In the genomic region with DNA sequence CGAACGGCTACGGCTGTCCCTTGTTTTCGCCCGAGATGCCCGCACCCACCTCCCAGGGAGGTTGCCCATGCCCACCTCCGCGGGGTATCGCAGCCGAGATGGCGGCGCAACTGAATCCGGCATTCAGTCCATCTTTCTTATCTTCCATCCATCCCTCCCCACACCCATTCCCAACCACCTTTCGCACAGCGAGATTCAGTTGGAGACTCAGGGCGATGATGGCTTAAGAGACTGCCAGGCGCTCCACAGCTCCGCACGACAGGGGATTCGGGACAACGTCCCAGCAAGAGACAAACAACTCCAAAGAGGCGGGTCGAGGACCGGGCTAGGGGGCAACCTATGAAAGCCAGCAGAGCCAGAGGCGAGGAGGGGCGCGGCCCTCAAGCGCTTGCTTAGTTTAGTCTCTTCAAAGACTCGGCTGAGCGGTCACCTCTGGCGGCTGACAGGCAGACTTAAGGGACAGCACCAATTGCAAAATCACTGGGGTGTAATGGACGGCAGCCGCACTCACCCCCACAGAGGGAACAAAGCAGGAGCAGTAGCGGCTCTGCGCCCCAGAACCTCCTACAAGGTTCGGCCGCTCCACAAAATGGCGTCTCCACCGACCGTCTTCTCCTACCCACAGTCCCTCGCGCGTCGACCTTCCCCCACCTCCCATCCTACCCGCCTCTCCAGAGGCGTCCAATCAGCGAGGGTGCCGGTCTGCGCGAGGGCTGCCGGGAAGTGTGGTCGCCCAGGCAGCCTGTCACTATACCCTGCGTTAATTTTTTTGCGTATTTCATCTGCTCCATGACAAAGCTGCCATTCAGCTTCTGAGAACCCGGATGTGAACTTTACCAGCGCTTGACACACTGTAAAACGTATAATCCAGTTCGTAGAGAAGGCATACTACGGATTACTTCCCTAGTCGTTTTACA, we compare ENCODE assay signal across 8 mouse cellular contexts. TPM values are rescaled to one million over a fixed set of nuclear protein-coding genes. Genes with fewer than 3 reads are reported as not detected.
DNase-seq lines count a peak whose midpoint lies in the region; ATAC-seq and TF ChIP-seq lines count a peak whose summit lies in the region.

TSS of gene Rbm5 (minus strand) at position 623 of the 917 bp plus-strand sequence.

- intact Hi-C loops in gastrocnemius, adult 2 months (cut with DNase I): no loop called here
- intact Hi-C loops in left cerebral cortex, adult 2 months (cut with DNase I): no loop called here

- ATAC-seq in common myeloid progenitor, adult 5-6 weeks (replicated peaks; ENCODE audit: low read depth, poor library complexity, severe bottlenecking): peak; percentile 99
- peak; percentile 100 for ATAC-seq in hindbrain, postnatal 0 days
- peak; percentile 99 for ATAC-seq in megakaryocyte, adult 5-6 weeks (ENCODE audit: poor library complexity, severe bottlenecking)

- H3K9me3 ChIP-seq in hindbrain, postnatal 0 days (ENCODE audit: low read length): no peaks in the 10 kb centered on the region

- H3K9ac ChIP-seq in hindbrain, postnatal 0 days (replicated peaks; ENCODE audit: low read length): peak within 1 kb of the TSS; percentile 100

- H3K4me1 ChIP-seq in hindbrain, postnatal 0 days (ENCODE audit: insufficient read depth, low read length): 0 out of 2 replicates have a peak, but pooled peaks cover 3% of the 10 kb centered on the region

- peak within 1 kb of the TSS; percentile 62 for H3K4me2 ChIP-seq in hindbrain, postnatal 0 days (ENCODE audit: low read depth, low read length)

- WGBS in hindbrain, postnatal 0 days: under 1% methylated on average over 59 of the region's 60 CpGs

- peak within 1 kb of the TSS; percentile 94 for H3K4me3 ChIP-seq in gastrocnemius, adult 2 months
- H3K4me3 ChIP-seq in hindbrain, postnatal 0 days (ENCODE audit: low read length): peak within 1 kb of the TSS; percentile 100
- peak within 1 kb of the TSS; percentile 97 for H3K4me3 ChIP-seq in left cerebral cortex, adult 2 months

- H3K27ac ChIP-seq in gastrocnemius, adult 2 months: peak within 1 kb of the TSS; percentile 99
- peak within 1 kb of the TSS; percentile 98 for H3K27ac ChIP-seq in hindbrain, postnatal 0 days
- peak within 1 kb of the TSS; percentile 99 for H3K27ac ChIP-seq in left cerebral cortex, adult 2 months

- no peak for TF ChIP-seq CTCF in gastrocnemius, adult 2 months (IDR thresholded peaks at IDR 0.05)
- no peak; the same call in 1 of the 2 replicates for TF ChIP-seq CTCF in hindbrain, postnatal 0 days (IDR thresholded peaks at IDR 0.05; ENCODE audit: low read depth)
- TF ChIP-seq CTCF in left cerebral cortex, adult 2 months (IDR thresholded peaks at IDR 0.05): no peak

- H3K27me3 ChIP-seq in hindbrain, postnatal 0 days (ENCODE audit: insufficient read depth, low read length): no peaks in the 10 kb centered on the region

- peaks cover 49% of the 10 kb centered on the region for H3K36me3 ChIP-seq in hindbrain, postnatal 0 days (ENCODE audit: insufficient read depth, low read length)

- peak; percentile 95 for DNase-seq in ZHBTc4 (ENCODE audit: low read depth, low spot score)
- DNase-seq in gastrocnemius, adult 2 months: peak; percentile 96
- peak; percentile 97 for DNase-seq in hindbrain, postnatal 0 days (ENCODE audit: low spot score)
- peak; percentile 93 for DNase-seq in left cerebral cortex, adult 2 months (ENCODE audit: extremely low spot score in 1 of 2, low spot score in 2 of 2)
- DNase-seq in right cerebral cortex, adult 2 months (ENCODE audit: low spot score in 2 of 2): peak; percentile 94
- DNase-seq in urinary bladder, postnatal 14 days (ENCODE audit: low spot score): peak; percentile 94

RNA-seq across cellular contexts. Expression of gene Rbm5, which starts in this region (rescaled TPM):
- 188 and 222 TPM in 2 replicates for total RNA-seq in common myeloid progenitor, adult 5-6 weeks (2017)
- total RNA-seq in gastrocnemius, adult 2 months (2021): 10 to 100 TPM; 46.4 to 49.6 TPM
- total RNA-seq in hindbrain, postnatal 0 days (2014; rRNA removed): 85.5 and 149 TPM in 2 replicates
- 142 and 148 TPM in 2 replicates for polyA plus RNA-seq in hindbrain, postnatal 0 days (2015; fragmentation: Nextera tagmentation; extraction: Ambion mirVana)
- total RNA-seq in left cerebral cortex, adult 2 months (2021): 100 to 1,000 TPM; 146 to 147 TPM
- 145 and 161 TPM in 2 replicates for total RNA-seq in megakaryocyte, adult 5-6 weeks (2015)
- 208 and 249 TPM in 2 replicates for total RNA-seq in megakaryocyte, adult 5-6 weeks (2017)

Comparison
In these comparisons a context has a peak if more than half of its experiments do, and no peak if none do; other contexts are left out.
1. Peak in every context shown above with its lines: DNase-seq, ATAC-seq, H3K4me3 ChIP-seq and H3K27ac ChIP-seq.